Mouse (Mus musculus): ENCODE results near the gene Sec24d. TPM values are rescaled to one million over a fixed set of nuclear protein-coding genes. Genes with fewer than 3 reads are reported as not detected.

Gene Sec24d
- polyA plus RNA-seq, 1 experiment from 2014 or later: 66.1 TPM

- Histone ChIP-seq H3K9ac (peak overlapping the region; percentile 75), H3K9me3 (ENCODE audit: low read depth, low read length) (no peaks in the 10 kb centered on the region), H3K27me3 (ENCODE audit: insufficient read depth, low read length) (no peaks in the 10 kb centered on the region), H3K36me3 (ENCODE audit: insufficient read depth) (peaks cover 28% of the 10 kb centered on the region), H3K4me1 (ENCODE audit: insufficient read depth) (no peaks in the 10 kb centered on the region; the same call in 1 of the 2 replicates), H3K4me2 (peak overlapping the region; percentile 80), H3K27ac (ENCODE audit: low read depth) (peak overlapping the region; percentile 78; the same call in 1 of the 2 replicates), H3K4me3 (ENCODE audit: low read depth, low read length) (peak overlapping the region; percentile 76)
- peak; percentile 79 for ATAC-seq (ENCODE audit: insufficient read depth)
- under 1% methylated on average over 24 of the region's 25 CpGs for WGBS
- no peak for TF ChIP-seq CTCF (IDR thresholded peaks at IDR 0.05; ENCODE audit: low read depth)
- peak; percentile 76 for DNase-seq
These were observed 516 bp downstream of the Sec24d start for GRCm38 (mm10) chr3:123267741-123268201.

- no peak overlapping the region for H3K9ac ChIP-seq
- TF ChIP-seq CTCF (IDR thresholded peaks at IDR 0.05; ENCODE audit: low read depth): no peak
- WGBS: 63% methylated on average over 12 of the region's 12 CpGs
- no peaks in the 10 kb centered on the region for H3K9me3 ChIP-seq (ENCODE audit: low read depth, low read length)
- H3K27me3 ChIP-seq (ENCODE audit: insufficient read depth, low read length): no peaks in the 10 kb centered on the region
- H3K4me2 ChIP-seq: no peak overlapping the region
- DNase-seq (no peak), ATAC-seq (ENCODE audit: insufficient read depth) (no peak)
- H3K4me3 ChIP-seq (ENCODE audit: low read depth, low read length): no peak overlapping the region
- peaks cover 41% of the 10 kb centered on the region for H3K36me3 ChIP-seq (ENCODE audit: insufficient read depth)
- H3K4me1 ChIP-seq (ENCODE audit: insufficient read depth): no peaks in the 10 kb centered on the region
- no peak overlapping the region for H3K27ac ChIP-seq (ENCODE audit: low read depth)
These were observed 15.8 kb downstream of the Sec24d start for GRCm38 (mm10) chr3:123282866-123283615.

- no peaks in the 10 kb centered on the region for H3K9me3 ChIP-seq (ENCODE audit: low read depth, low read length)
- 95% methylated on average over 5 of the region's 5 CpGs for WGBS
- H3K4me2 ChIP-seq: no peak overlapping the region
- no peak overlapping the region for H3K27ac ChIP-seq (ENCODE audit: low read depth)
- H3K4me1 ChIP-seq (ENCODE audit: insufficient read depth): no peaks in the 10 kb centered on the region
- H3K9ac ChIP-seq: no peak overlapping the region
- TF ChIP-seq CTCF (IDR thresholded peaks at IDR 0.05; ENCODE audit: low read depth): no peak
- no peak for ATAC-seq (ENCODE audit: insufficient read depth)
- peaks cover 35% of the 10 kb centered on the region for H3K36me3 ChIP-seq (ENCODE audit: insufficient read depth)
- DNase-seq: no peak
- no peak overlapping the region for H3K4me3 ChIP-seq (ENCODE audit: low read depth, low read length)
- H3K27me3 ChIP-seq (ENCODE audit: insufficient read depth, low read length): no peaks in the 10 kb centered on the region
These were observed 17.0 kb downstream of the Sec24d start for GRCm38 (mm10) chr3:123284284-123284683.

GRCm38 (mm10) chr3:123285649-123286048, 18.4 kb downstream of the Sec24d start:
- peak; percentile 52; the same call in 1 of the 2 replicates for ATAC-seq (ENCODE audit: insufficient read depth)
- H3K4me1 ChIP-seq (ENCODE audit: insufficient read depth): no peaks in the 10 kb centered on the region
- H3K27me3 ChIP-seq (ENCODE audit: insufficient read depth, low read length): no peaks in the 10 kb centered on the region
- H3K9me3 ChIP-seq (ENCODE audit: low read depth, low read length): no peaks in the 10 kb centered on the region
- peaks cover 28% of the 10 kb centered on the region for H3K36me3 ChIP-seq (ENCODE audit: insufficient read depth)
- H3K27ac ChIP-seq (ENCODE audit: low read depth): no peak overlapping the region
- H3K4me3 ChIP-seq (ENCODE audit: low read depth, low read length): no peak overlapping the region
- peak; percentile 11 for DNase-seq
- no peak overlapping the region for H3K9ac ChIP-seq
- TF ChIP-seq CTCF (IDR thresholded peaks at IDR 0.05; ENCODE audit: low read depth): no peak
- H3K4me2 ChIP-seq: no peak overlapping the region

- Histone ChIP-seq H3K27me3 (ENCODE audit: insufficient read depth, low read length) (no peaks in the 10 kb centered on the region), H3K27ac (ENCODE audit: low read depth) (no peak overlapping the region), H3K4me2 (no peak overlapping the region), H3K36me3 (ENCODE audit: insufficient read depth) (peaks cover 27% of the 10 kb centered on the region), H3K9ac (no peak overlapping the region), H3K4me3 (ENCODE audit: low read depth, low read length) (no peak overlapping the region), H3K9me3 (ENCODE audit: low read depth, low read length) (no peaks in the 10 kb centered on the region), H3K4me1 (ENCODE audit: insufficient read depth) (no peaks in the 10 kb centered on the region)
- no peak for TF ChIP-seq CTCF (IDR thresholded peaks at IDR 0.05; ENCODE audit: low read depth)
- ATAC-seq (ENCODE audit: insufficient read depth) (no peak), DNase-seq (no peak)
- WGBS: 44% methylated on average over 9 of the region's 9 CpGs
These were observed 21.8 kb downstream of the Sec24d start for GRCm38 (mm10) chr3:123288856-123289570.

GRCm38 (mm10) chr3:123291670-123292069, 24.4 kb downstream of the Sec24d start:
- Histone ChIP-seq H3K36me3 (ENCODE audit: insufficient read depth) (peaks cover 43% of the 10 kb centered on the region), H3K4me3 (ENCODE audit: low read depth, low read length) (no peak overlapping the region), H3K27me3 (ENCODE audit: insufficient read depth, low read length) (no peaks in the 10 kb centered on the region), H3K9ac (no peak overlapping the region), H3K4me1 (ENCODE audit: insufficient read depth) (no peaks in the 10 kb centered on the region), H3K9me3 (ENCODE audit: low read depth, low read length) (no peaks in the 10 kb centered on the region), H3K27ac (ENCODE audit: low read depth) (no peak overlapping the region), H3K4me2 (no peak overlapping the region)
- DNase-seq (no peak), ATAC-seq (ENCODE audit: insufficient read depth) (no peak)
- TF ChIP-seq CTCF (IDR thresholded peaks at IDR 0.05; ENCODE audit: low read depth): no peak

GRCm38 (mm10) chr3:123296654-123297053, 29.4 kb downstream of the Sec24d start:
- peak; percentile 93 for ATAC-seq (ENCODE audit: insufficient read depth)
- Histone ChIP-seq H3K27me3 (ENCODE audit: insufficient read depth, low read length) (no peaks in the 10 kb centered on the region), H3K9ac (no peak overlapping the region), H3K4me2 (no peak overlapping the region), H3K4me1 (ENCODE audit: insufficient read depth) (no peaks in the 10 kb centered on the region), H3K9me3 (ENCODE audit: low read depth, low read length) (no peaks in the 10 kb centered on the region), H3K4me3 (ENCODE audit: low read depth, low read length) (no peak overlapping the region), H3K27ac (ENCODE audit: low read depth) (peak overlapping the region; percentile 44; the same call in 1 of the 2 replicates), H3K36me3 (ENCODE audit: insufficient read depth) (peaks cover 54% of the 10 kb centered on the region)
- DNase-seq: peak; percentile 51
- TF ChIP-seq CTCF (IDR thresholded peaks at IDR 0.05; ENCODE audit: low read depth): no peak
- 67% methylated on average over 11 of the region's 11 CpGs for WGBS
